Mouse (Mus musculus) MEL (cell line): ENCODE data around the gene Fam160b1. TPM values are rescaled to one million over a fixed set of nuclear protein-coding genes. Genes with fewer than 3 reads are reported as not detected.
A peak's percentile ranks its signal among the peaks of the same experiment; 100 is the strongest.

Experiments
- DNase-seq: peaks from one replicate; pipeline ENCODE4 v3.0.0; 2011; ENCODE audit warnings: low read depth, low spot score
- H3K27ac ChIP-seq: 2 replicates; pipeline ENCODE4 v1.5.1; 2012; ENCODE audit warnings: low read depth, mild to moderate bottlenecking, control low read depth, low read length, moderate library complexity; ENCODE audit not compliant: control insufficient read depth
- H3K27me3 ChIP-seq, 2 experiments: fragments of 150-350 bp in 1 of 2; sonication (generic) in 1 of 2; 2 replicates each; pipeline ENCODE4 v1.6.1; 2012; ENCODE audit warnings: low read length in 2 of 2, mild to moderate bottlenecking in 2 of 2, improper control_type of control experiment in 1 of 2, moderate library complexity in 1 of 2; ENCODE audit not compliant: insufficient read depth in 2 of 2, control insufficient read depth in 1 of 2
- H3K36me3 ChIP-seq, 2 experiments: 2 replicates each; pipeline ENCODE4 v1.6.1; 2012 to 2014; ENCODE audit warnings: low read length in 2 of 2, improper control_type of control experiment in 1 of 2, inconsistent platforms in 1 of 2, mild to moderate bottlenecking in 1 of 2; ENCODE audit not compliant: insufficient read depth in 2 of 2, control insufficient read depth in 1 of 2
- H3K4me1 ChIP-seq, 2 experiments: fragments of 150-350 bp in 1 of 2; sonication (generic) in 1 of 2; 2 replicates each; pipeline ENCODE4 v1.6.1; 2012; ENCODE audit warnings: low read length in 2 of 2, improper control_type of control experiment in 1 of 2, mild to moderate bottlenecking in 1 of 2; ENCODE audit not compliant: insufficient read depth in 2 of 2, control insufficient read depth in 1 of 2
- H3K4me3 ChIP-seq, 2 experiments: fragments of 150-350 bp in 1 of 2; sonication (generic) in 1 of 2; 2 replicates each; pipeline ENCODE4 v1.5.1; 2012; ENCODE audit warnings: low read depth in 2 of 2, low read length in 2 of 2, mild to moderate bottlenecking in 2 of 2, moderate library complexity in 2 of 2, control low read depth in 1 of 2, improper control_type of control experiment in 1 of 2; ENCODE audit not compliant: control insufficient read depth in 1 of 2, insufficient read depth in 1 of 2
- H3K79me2 ChIP-seq: 2 replicates; pipeline ENCODE4 v1.6.1; 2012; ENCODE audit warnings: mild to moderate bottlenecking, low read length, moderate library complexity; ENCODE audit not compliant: control insufficient read depth, poor library complexity, insufficient read depth
- H3K9ac ChIP-seq: 2 replicates; pipeline ENCODE4 v1.6.1; 2012; ENCODE audit warnings: low read depth, mild to moderate bottlenecking, control low read depth, low read length, moderate library complexity; ENCODE audit not compliant: control insufficient read depth, poor library complexity, severe bottlenecking
- H3K9me3 ChIP-seq: fragments of 150-350 bp; sonication (generic); replicated peaks from 2 replicates; pipeline ENCODE4 v1.6.1; 2012; ENCODE audit warnings: mild to moderate bottlenecking, low read length, improper control_type of control experiment, moderate library complexity; ENCODE audit not compliant: insufficient read depth
- CTCF ChIP-seq, 3 experiments: IDR thresholded peaks in 2 of 3; conservative IDR thresholded peaks in 1 of 3; 2 replicates each; pipeline ENCODE4 v1.5.1; 2011 to 2012; ENCODE audit warnings: low read length in 3 of 3, low read depth in 2 of 3, mild to moderate bottlenecking in 2 of 3, improper control_type of control experiment in 1 of 3, inconsistent platforms in 1 of 3, mixed read lengths in 1 of 3, moderate library complexity in 1 of 3; ENCODE audit not compliant: control insufficient read depth in 1 of 3, insufficient read depth in 1 of 3, poor library complexity in 1 of 3, severe bottlenecking in 1 of 3
- ETS1 ChIP-seq: IDR thresholded peaks from 2 replicates; pipeline ENCODE4 v1.6.1; 2012; ENCODE audit warnings: low read depth, mild to moderate bottlenecking, inconsistent platforms, low read length, improper control_type of control experiment, moderate library complexity
- GABPA ChIP-seq: IDR thresholded peaks from 2 replicates; pipeline ENCODE4 v1.6.1; 2012; ENCODE audit warnings: low read depth, mild to moderate bottlenecking, inconsistent platforms, low read length, improper control_type of control experiment, moderate library complexity
- GATA1 ChIP-seq: IDR thresholded peaks from 2 replicates; pipeline ENCODE4 v1.6.1; 2011; ENCODE audit warnings: low read depth, low read length, improper control_type of control experiment
- KAT2A ChIP-seq: conservative IDR thresholded peaks from 2 replicates; pipeline ENCODE4 v1.6.1; 2012; ENCODE audit warnings: low read depth, low read length, improper control_type of control experiment, inconsistent platforms
- MAFK ChIP-seq: IDR thresholded peaks from 2 replicates; pipeline ENCODE4 v1.6.1; 2011; ENCODE audit warnings: low read depth, mild to moderate bottlenecking, low read length, improper control_type of control experiment, borderline replicate concordance
- MAX ChIP-seq: IDR thresholded peaks from 2 replicates; pipeline ENCODE4 v1.6.1; 2011; ENCODE audit warnings: low read length, improper control_type of control experiment
- MAZ ChIP-seq: IDR thresholded peaks from 2 replicates; pipeline ENCODE4 v1.6.1; 2012; ENCODE audit warnings: low read depth, mild to moderate bottlenecking, inconsistent platforms, low read length, improper control_type of control experiment
- MEF2A ChIP-seq: IDR thresholded peaks from 2 replicates; pipeline ENCODE4 v1.6.1; 2014; ENCODE audit warnings: low read depth, mild to moderate bottlenecking, inconsistent platforms, low read length, improper control_type of control experiment; ENCODE audit not compliant: poor library complexity, insufficient replicate concordance, severe bottlenecking; ENCODE audit errors: extremely low read depth
- MYC ChIP-seq: IDR thresholded peaks from 2 replicates; pipeline ENCODE4 v1.6.1; 2011; ENCODE audit warnings: low read depth, mild to moderate bottlenecking, low read length, improper control_type of control experiment, moderate library complexity
- NELFE ChIP-seq: IDR thresholded peaks from 2 replicates; pipeline ENCODE4 v1.6.1; 2011; ENCODE audit warnings: low read depth, low read length, improper control_type of control experiment
- NRF1 ChIP-seq: IDR thresholded peaks from 2 replicates; pipeline ENCODE4 v1.6.1; 2014; ENCODE audit warnings: low read depth, mild to moderate bottlenecking, inconsistent platforms, low read length, improper control_type of control experiment, moderate library complexity; ENCODE audit not compliant: poor library complexity, insufficient read depth, severe bottlenecking
- POLR2AphosphoS2 ChIP-seq: IDR thresholded peaks from 2 replicates; pipeline ENCODE4 v1.6.1; 2011; ENCODE audit warnings: low read length, improper control_type of control experiment
- POLR2AphosphoS5 ChIP-seq: IDR thresholded peaks from 2 replicates; pipeline ENCODE4 v1.6.1; 2012; ENCODE audit warnings: low read depth, borderline replicate concordance, mild to moderate bottlenecking, inconsistent platforms, low read length, moderate library complexity, mixed read lengths
- RCOR1 ChIP-seq: IDR thresholded peaks from 2 replicates; pipeline ENCODE4 v1.6.1; 2012; ENCODE audit warnings: low read depth, mild to moderate bottlenecking, inconsistent platforms, low read length, improper control_type of control experiment
- USF1 ChIP-seq: IDR thresholded peaks from 2 replicates; pipeline ENCODE4 v1.6.1; 2014; ENCODE audit warnings: low read depth, mild to moderate bottlenecking, inconsistent platforms, low read length, improper control_type of control experiment, moderate library complexity
- ZC3H11A ChIP-seq: IDR thresholded peaks from 2 replicates; pipeline ENCODE4 v1.6.1; 2012; ENCODE audit warnings: low read depth, mild to moderate bottlenecking, inconsistent platforms, low read length, improper control_type of control experiment
- ZKSCAN1 ChIP-seq: IDR thresholded peaks from 2 replicates; pipeline ENCODE4 v1.6.1; 2012; ENCODE audit warnings: low read depth, mild to moderate bottlenecking, inconsistent platforms, low read length, improper control_type of control experiment, moderate library complexity
- ZMIZ1 ChIP-seq: IDR thresholded peaks from 2 replicates; pipeline ENCODE4 v1.6.1; 2012; ENCODE audit warnings: low read depth, mild to moderate bottlenecking, inconsistent platforms, low read length, improper control_type of control experiment, moderate library complexity
- ZNF384 ChIP-seq: IDR thresholded peaks from 2 replicates; pipeline ENCODE4 v1.6.1; 2012; ENCODE audit warnings: low read depth, mild to moderate bottlenecking, inconsistent platforms, low read length, improper control_type of control experiment
- polyA plus RNA-seq, 2 experiments: library from polyadenylated mRNA; stranded (reverse) in 1 of 2; unstranded in 1 of 2; fragments of >175 nt in 1 of 2; fragments of >200 nt in 1 of 2; gene quantifications; 2 replicates each; pipeline versions ENCODE4 v1.2.1 to v1.2.4; 2012; ENCODE audit warnings: low replicate concordance in 2 of 2, low read depth in 1 of 2; ENCODE audit not compliant: insufficient read length in 2 of 2, insufficient read depth in 1 of 2, missing spikeins in 1 of 2
- total RNA-seq: library from RNA; depleted of rRNA; stranded (reverse); fragments of 300-350 nt; gene quantifications from 2 replicates; pipeline ENCODE4 v1.2.3, GENCODE M21; 2012

The Fam160b1 gene
- total and polyA plus RNA-seq, 3 experiments, result 8.6 to 28.3 (median 19.0) TPM

DNA sequence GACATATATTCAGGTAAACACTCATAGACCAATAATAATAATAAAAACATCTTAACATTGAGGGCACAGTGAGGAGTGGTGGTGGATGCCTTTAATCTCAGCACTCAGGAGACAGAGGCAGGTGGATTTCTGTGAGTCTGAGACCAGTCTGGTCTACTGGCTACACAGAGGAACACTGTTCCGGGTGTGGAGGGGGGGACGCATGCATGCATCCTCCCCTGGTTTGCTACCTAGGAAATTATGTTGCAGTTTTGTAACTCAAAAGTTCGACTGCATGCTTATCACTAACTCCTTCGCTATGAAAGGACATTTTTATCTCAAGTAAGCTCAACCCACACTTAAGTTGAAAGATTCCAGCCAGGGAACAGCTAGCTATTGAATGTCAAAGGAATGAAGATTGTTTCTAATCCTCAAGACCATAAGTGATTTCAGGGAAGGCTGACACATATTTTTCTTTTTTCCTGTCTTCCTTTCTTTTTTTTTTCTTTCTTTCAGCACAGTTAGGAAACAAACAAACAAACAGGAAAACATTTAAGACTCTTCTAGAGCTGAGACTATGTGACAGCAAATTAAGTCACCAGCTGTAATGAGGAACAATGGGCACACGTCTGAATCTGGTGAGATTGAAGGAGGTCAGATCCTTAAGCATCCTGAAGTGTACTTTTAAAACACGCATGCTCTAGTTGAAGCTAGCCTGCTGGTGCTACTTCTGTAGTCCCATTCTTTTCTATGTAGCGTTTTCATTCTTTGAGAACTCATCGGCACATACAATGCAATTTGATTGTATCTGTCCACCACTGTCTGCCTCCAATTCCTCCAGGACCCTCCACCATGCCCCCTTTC, 19.4 kb upstream of the Fam160b1 start (continued):
- no peak for TF ChIP-seq MEF2A
- TF ChIP-seq RCOR1, result peak; percentile 39; the same call in 1 of the 2 replicates
- no peak for TF ChIP-seq POLR2AphosphoS5
- TF ChIP-seq NELFE, result no peak
- TF ChIP-seq ZNF384, result no peak
- no peak for TF ChIP-seq ZKSCAN1
- TF ChIP-seq MYC, result no peak

DNA sequence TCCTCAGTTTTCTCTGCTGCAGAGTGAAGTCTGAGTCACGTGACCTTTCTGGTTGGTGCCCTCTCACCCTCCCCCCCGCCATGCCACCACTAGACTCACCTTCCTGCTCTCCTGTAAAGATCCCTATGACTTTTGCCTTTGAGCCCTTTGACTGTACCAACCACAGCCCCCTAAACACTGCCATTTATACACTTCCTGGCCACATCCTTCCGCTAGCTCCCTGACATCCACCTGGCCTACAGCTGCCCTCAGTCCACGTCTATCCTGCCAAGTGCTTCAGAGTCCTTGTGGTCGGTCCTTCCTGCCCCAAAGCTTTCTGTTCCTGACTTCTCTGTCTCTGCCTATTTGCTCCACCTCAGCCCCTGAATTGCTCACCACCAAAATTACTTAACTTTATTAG, 16.6 kb upstream of the Fam160b1 start:
- peaks cover 0 to 23% of the 10 kb centered on the region in 2 experiments; a peak in 2 of 4 replicates for H3K36me3 ChIP-seq
- H3K4me3 ChIP-seq, result no peak overlapping the region
- no peaks in the 10 kb centered on the region for H3K9me3 ChIP-seq
- H3K4me1 ChIP-seq, result peaks cover 21 to 25% of the 10 kb centered on the region in 2 experiments
- TF ChIP-seq GABPA (no peak), USF1 (peak; percentile 64)
- H3K27ac ChIP-seq, result no peak overlapping the region; the same call in 1 of the 2 replicates
- H3K27me3 ChIP-seq, result no peaks in the 10 kb centered on the region
- no peak overlapping the region for H3K9ac ChIP-seq
- H3K79me2 ChIP-seq, result no peaks in the 10 kb centered on the region
- no peak for DNase-seq

DNA sequence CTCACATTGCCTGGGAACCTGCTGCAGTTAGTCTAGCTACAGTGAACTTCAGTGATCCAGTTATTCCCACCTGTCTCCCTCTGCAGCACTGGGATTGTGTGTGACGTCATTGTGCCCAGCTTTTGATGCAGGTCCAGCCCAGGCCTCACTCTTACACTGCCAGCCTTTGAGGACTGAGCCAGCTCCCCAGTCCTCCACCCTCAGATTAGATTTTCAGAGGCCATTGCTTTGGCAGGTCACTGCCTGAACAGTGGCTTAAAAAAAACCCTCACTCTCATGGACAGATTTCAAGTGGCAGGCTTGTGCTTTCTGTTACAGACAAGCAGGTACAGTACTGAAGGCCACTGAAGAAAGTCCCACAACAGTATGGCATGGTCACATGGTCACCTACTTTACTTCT, 15.8 kb upstream of the Fam160b1 start:
- H3K4me1 ChIP-seq, result peaks cover 16 to 20% of the 10 kb centered on the region in 2 experiments

More for the DNA sequence above, 15.8 kb upstream of the Fam160b1 start:
- DNase-seq, result no peak
- peaks cover 0 to 17% of the 10 kb centered on the region in 2 experiments; a peak in 2 of 4 replicates for H3K36me3 ChIP-seq
- no peak overlapping the region for H3K27ac ChIP-seq
- TF ChIP-seq USF1 (no peak), POLR2AphosphoS2 (no peak), GATA1 (no peak), NRF1 (no peak), GABPA (no peak), ZKSCAN1 (no peak), MAFK (no peak), MAX (no peak), CTCF (IDR thresholded peaks at IDR 0.05 in 2 of 3, conservative IDR thresholded peaks at IDR 0.05 in 1 of 3; ENCODE audit: control insufficient read depth in 1 of 3, insufficient read depth in 1 of 3, low read depth in 2 of 3, low read length in 3 of 3, poor library complexity in 1 of 3, severe bottlenecking in 1 of 3) (no peak), ZC3H11A (no peak), MAZ (no peak), KAT2A (no peak), NELFE (no peak), POLR2AphosphoS5 (no peak), ETS1 (no peak), ZMIZ1 (no peak)
- H3K79me2 ChIP-seq, result no peaks in the 10 kb centered on the region
- H3K9me3 ChIP-seq, result no peaks in the 10 kb centered on the region
- H3K9ac ChIP-seq, result no peak overlapping the region
- H3K27me3 ChIP-seq, result no peaks in the 10 kb centered on the region
- no peak overlapping the region for H3K4me3 ChIP-seq
